Mouse (Mus musculus) spleen, postnatal 36 days (tissue): ENCODE data around the gene Gm15080.
"Not testable (repeated sequence)": the region's sequence is repeated elsewhere in the genome, so short reads cannot be mapped to it uniquely, and the experiment has no call there.

Experiments
- DNase-seq, 2 experiments: peaks; one replicate each; pipeline ENCODE4 v3.0.0; 2022; ENCODE audit warnings: low spot score in 2 of 2, mixed read lengths in 1 of 2

The Gm15080 gene

GRCm38 (mm10) chrX:147992693-147993092 lies at the start of gene Gm15080:
Gene Gm15080 (plus strand): TSS chrX:147992993.
- DNase-seq: not testable (repeated sequence)
